Mouse (Mus musculus) B cell, adult 62 days (primary cell): Measurements from ENCODE around the gene Ube2o. TPM values are rescaled to one million over a fixed set of nuclear protein-coding genes. Genes with fewer than 3 reads are reported as not detected.

Experiments
- total RNA-seq: library from RNA; stranded (reverse); gene quantifications from 4 replicates; pipeline ENCODE4 v1.2.4, GENCODE M21; 2023

Ube2o gene
- 20.7 to 31.3 TPM (median 27.4 TPM) in 4 replicates for total RNA-seq

DNA sequence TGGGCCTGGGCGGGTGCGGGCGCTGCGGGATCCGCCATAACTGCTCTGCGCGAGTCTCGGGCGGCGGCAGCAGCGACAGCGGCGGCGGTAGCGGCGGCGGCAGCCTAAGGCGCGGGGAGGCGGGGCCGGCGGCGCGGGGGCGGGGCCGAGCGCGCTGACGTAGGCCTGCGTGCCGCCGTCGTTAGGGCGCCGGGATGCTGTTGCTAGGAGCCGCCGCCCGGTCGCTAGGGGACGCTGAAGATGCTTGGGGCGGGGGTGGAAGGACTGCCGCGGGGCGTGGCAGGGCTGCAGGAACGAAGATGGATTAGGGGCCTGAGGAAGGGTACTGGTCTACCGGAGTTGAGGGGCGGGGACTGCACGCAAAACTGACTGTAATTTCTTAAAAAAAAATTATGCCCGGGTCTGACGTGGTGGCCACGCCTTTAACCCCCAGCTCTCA, at the start of gene Ube2o:
Ube2o (minus strand) TSS at position 72 of the 439 bp plus-strand sequence.

DNA sequence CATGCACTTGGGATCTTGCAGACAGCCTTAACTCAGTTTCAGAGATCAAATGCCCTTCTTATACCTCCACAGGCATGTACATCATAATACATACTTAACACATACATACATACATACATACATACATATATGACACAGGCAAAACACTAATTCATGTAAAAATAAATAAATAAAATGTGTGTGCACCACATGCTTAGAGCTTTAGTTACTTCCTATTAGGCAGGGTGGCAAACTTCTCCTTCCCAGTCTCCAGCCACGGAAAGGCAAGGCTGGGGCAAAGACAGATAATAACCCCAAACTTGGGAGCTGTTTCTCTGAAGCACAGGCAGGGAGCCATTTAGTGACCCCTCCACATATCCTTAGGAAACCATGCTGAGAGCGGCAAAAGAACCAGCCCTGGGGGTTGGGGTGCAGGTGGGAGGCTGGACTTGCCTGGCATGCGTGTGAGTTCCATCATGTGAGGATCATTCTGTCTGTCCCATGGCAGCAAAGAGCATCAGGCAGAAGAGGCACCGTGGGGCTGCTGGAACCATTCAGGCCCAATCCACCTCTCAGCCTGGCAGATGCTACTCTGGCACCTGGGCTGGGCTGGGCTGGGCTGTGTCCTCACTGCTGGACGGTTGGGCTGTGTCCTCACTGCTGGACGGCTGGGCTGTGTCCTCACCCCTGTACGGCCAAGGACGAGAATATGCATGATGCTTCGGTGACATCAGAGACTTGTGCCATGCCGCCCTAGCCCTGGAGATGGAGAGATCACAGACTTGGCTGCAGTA, 45.2 kb upstream of the Ube2o start, which contains the start of gene Rhbdf2:
Rhbdf2 (minus strand) TSS at position 721 of the 773 bp plus-strand sequence.

DNA sequence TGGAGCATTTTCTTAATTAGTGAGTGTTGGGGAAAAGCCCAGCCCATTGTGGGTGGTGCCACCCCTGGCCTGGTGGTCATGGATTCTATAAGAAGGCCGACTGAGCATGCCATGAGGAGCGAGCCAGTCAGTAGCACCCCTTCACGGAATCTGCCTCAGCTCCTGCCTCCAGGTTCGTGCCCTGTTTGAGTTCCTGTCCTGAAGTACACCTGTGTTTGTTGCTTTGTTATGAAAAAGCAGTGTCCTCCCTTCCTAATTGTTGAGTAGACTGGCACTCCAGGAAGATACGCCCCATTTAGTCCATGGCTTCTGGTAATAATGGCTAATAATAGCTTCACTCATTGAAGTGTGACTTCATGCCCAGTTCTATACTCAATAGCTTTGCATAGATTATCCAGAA, 5.1 kb upstream of the Ube2o start, which contains the start of gene Aanat:
Aanat (plus strand) TSS at position 123 of the 400 bp plus-strand sequence.

DNA sequence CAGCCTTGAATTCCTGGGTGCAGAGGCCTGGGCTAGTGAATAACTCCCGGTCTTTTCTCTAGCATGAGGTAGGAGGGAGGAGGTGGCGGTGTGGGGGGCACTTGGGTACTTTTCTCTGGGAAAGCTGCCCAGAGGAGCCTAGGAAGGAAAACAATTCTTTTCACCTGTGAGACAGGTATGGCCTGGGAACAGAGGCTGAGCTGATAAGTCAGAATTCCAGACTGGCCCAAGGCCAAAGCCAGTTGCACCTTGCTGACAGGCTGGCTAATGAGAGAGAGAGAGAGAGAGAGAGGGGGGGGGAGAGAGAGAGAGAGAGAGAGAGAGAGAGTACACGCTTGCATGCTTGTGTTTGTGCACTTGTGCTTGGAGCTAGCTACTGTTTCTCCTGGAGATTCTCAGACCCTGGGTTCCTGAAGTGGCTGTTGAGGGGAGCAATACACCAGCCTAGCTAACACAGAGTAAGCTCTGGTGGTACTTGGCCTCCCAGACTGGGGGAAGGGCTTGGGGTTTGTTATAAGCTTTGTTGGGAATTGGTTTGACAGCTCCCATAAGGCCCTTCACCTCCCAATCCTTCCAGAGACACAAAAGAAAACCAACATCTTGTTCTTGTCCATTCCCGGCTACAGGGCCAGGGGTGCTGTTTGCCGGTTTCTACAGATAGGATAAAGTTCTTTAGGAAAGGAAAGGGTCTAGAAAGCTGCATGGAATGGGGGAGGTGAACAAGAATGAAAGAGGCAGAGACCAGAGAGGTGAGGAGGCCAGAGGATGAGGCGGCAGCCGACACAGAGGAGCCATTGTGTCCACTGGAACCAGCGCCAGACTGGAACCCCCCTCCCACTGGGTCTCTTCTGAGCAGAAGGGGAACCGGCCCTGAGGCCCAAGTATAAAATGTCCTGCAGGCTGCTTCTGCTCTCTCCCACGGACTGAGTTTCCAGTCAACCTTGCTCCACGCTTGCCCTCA, 50.8 kb downstream of the Ube2o start, which contains the start of gene Sphk1:
Sphk1 (plus strand) TSS at position 739 of the 961 bp plus-strand sequence.

DNA sequence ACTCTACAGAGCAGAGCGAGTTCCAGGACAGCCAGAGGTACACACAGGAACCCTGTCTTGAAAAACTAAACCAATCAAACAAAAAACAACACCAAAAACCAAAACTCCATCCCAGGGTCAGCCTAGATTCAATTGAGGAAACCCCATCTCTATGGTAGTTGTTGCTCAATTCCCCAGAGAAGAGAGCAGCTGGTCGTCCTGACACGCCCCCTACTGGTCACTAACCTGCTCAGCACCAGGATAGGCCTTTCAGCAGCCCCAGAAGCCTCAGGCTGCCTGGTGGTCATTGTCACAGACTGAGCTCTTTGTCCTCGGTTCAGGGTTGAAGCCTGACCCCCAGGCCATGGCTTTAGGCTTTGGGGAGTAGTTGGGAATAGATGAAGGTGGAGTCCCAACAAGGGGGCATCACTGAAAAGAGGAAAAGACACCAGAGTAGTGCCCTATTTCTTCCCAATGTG, 87.4 kb downstream of the Ube2o start, which contains the start of gene Prpsap1:
Prpsap1 (minus strand) TSS at position 408 of the 458 bp plus-strand sequence.

Other genes starting within 250 kb of the Ube2o start
- 1.3 to 2.1 TPM (median 1.5 TPM) in 4 replicates for gene Foxj1, start 246.0 kb downstream of the Ube2o start, total RNA-seq
- 45.1 to 57.7 TPM (median 48.2 TPM) in 4 replicates for gene Rnf157, start 168.4 kb downstream of the Ube2o start, total RNA-seq
- gene Ubald2, start 147.4 kb downstream of the Ube2o start, total RNA-seq, result 75.7 to 83.7 TPM (median 81.5 TPM) in 4 replicates
- not detected in 4 replicates for gene Qrich2, start 115.2 kb downstream of the Ube2o start, total RNA-seq
- gene Prpsap1, start 87.2 kb downstream of the Ube2o start, total RNA-seq, result 78.9 to 96.3 TPM (median 86.4 TPM) in 4 replicates
- gene Sphk1, start 50.5 kb downstream of the Ube2o start, total RNA-seq, result 0.24 to 0.78 TPM (median 0.37 TPM) in 4 replicates
- not detected in 4 replicates for gene Aanat, start 5.0 kb upstream of the Ube2o start, total RNA-seq
- gene Rhbdf2, start 45.6 kb upstream of the Ube2o start, total RNA-seq, result 83.2 to 91.5 TPM (median 87.7 TPM) in 4 replicates
- not detected in 4 replicates for gene Prcd, start 72.1 kb upstream of the Ube2o start, total RNA-seq
- gene Cygb, start 72.9 kb upstream of the Ube2o start, total RNA-seq, result not detected in 4 replicates
- gene St6galnac1, start 194.1 kb upstream of the Ube2o start, total RNA-seq, result not detected in 4 replicates
- 0.41 to 1.1 TPM in 2 of 4 replicates, not detected in the others for gene Mxra7, start 246.6 kb upstream of the Ube2o start, total RNA-seq